Mouse (Mus musculus): ENCODE measurements around the gene Qrfpr. TPM values are rescaled to one million over a fixed set of nuclear protein-coding genes. Genes with fewer than 3 reads are reported as not detected.

Qrfpr gene
- polyA plus RNA-seq, 1 experiment from 2014 or later, result not detected

- Histone ChIP-seq H3K4me3 (ENCODE audit: low read depth, low read length) (no peak overlapping the region), H3K27me3 (ENCODE audit: control insufficient read depth, insufficient read depth, low read depth, low read length) (no peaks in the 10 kb centered on the region), H3K9ac (ENCODE audit: low read depth, low read length) (no peak overlapping the region), H3K4me2 (ENCODE audit: low read depth, low read length) (no peak overlapping the region), H3K36me3 (ENCODE audit: control insufficient read depth, insufficient read depth) (no peaks in the 10 kb centered on the region), H3K4me1 (ENCODE audit: control insufficient read depth, low read depth, low read length) (no peaks in the 10 kb centered on the region), H3K9me3 (replicated peaks; ENCODE audit: control insufficient read depth, low read length) (no peaks in the 10 kb centered on the region), H3K27ac (ENCODE audit: low read length) (no peak overlapping the region)
- ATAC-seq (ENCODE audit: low read depth), result no peak
- 55% methylated on average over 2 of the region's 2 CpGs for WGBS (ENCODE audit: insufficient replicate concordance)
Observed at GRCm38 (mm10) chr3:36210939-36211338, 11.2 kb downstream of the Qrfpr start.

GRCm38 (mm10) chr3:36209776-36210555 lies 12.1 kb downstream of the Qrfpr start:
- H3K27me3 ChIP-seq (ENCODE audit: control insufficient read depth, insufficient read depth, low read depth, low read length), result no peaks in the 10 kb centered on the region
- H3K4me1 ChIP-seq (ENCODE audit: control insufficient read depth, low read depth, low read length), result no peaks in the 10 kb centered on the region
- no peak overlapping the region for H3K27ac ChIP-seq (ENCODE audit: low read length)
- no peak overlapping the region for H3K4me2 ChIP-seq (ENCODE audit: low read depth, low read length)
- no peaks in the 10 kb centered on the region for H3K36me3 ChIP-seq (ENCODE audit: control insufficient read depth, insufficient read depth)
- H3K4me3 ChIP-seq (ENCODE audit: low read depth, low read length), result no peak overlapping the region
- H3K9me3 ChIP-seq (replicated peaks; ENCODE audit: control insufficient read depth, low read length), result no peaks in the 10 kb centered on the region
- ATAC-seq (ENCODE audit: low read depth), result no peak
- no peak overlapping the region for H3K9ac ChIP-seq (ENCODE audit: low read depth, low read length)
- WGBS (ENCODE audit: insufficient replicate concordance), result 49% methylated on average over 11 of the region's 11 CpGs

- Histone ChIP-seq H3K4me3 (ENCODE audit: low read depth, low read length) (no peak overlapping the region), H3K36me3 (ENCODE audit: control insufficient read depth, insufficient read depth) (no peaks in the 10 kb centered on the region), H3K9me3 (replicated peaks; ENCODE audit: control insufficient read depth, low read length) (no peaks in the 10 kb centered on the region), H3K9ac (ENCODE audit: low read depth, low read length) (no peak overlapping the region), H3K27me3 (ENCODE audit: control insufficient read depth, insufficient read depth, low read depth, low read length) (no peaks in the 10 kb centered on the region), H3K4me2 (ENCODE audit: low read depth, low read length) (no peak overlapping the region), H3K27ac (ENCODE audit: low read length) (no peak overlapping the region), H3K4me1 (ENCODE audit: control insufficient read depth, low read depth, low read length) (no peaks in the 10 kb centered on the region)
- WGBS (ENCODE audit: insufficient replicate concordance), result 59% methylated on average over 19 of the region's 19 CpGs
- no peak for ATAC-seq (ENCODE audit: low read depth)
Observed at GRCm38 (mm10) chr3:36207520-36208264, 14.4 kb downstream of the Qrfpr start.

GRCm38 (mm10) chr3:36202932-36203331 lies 19.2 kb downstream of the Qrfpr start:
- H3K4me3 ChIP-seq (ENCODE audit: low read depth, low read length), result no peak overlapping the region
- no peaks in the 10 kb centered on the region for H3K4me1 ChIP-seq (ENCODE audit: control insufficient read depth, low read depth, low read length)
- no peaks in the 10 kb centered on the region for H3K36me3 ChIP-seq (ENCODE audit: control insufficient read depth, insufficient read depth)
- no peaks in the 10 kb centered on the region for H3K27me3 ChIP-seq (ENCODE audit: control insufficient read depth, insufficient read depth, low read depth, low read length)
- no peak for ATAC-seq (ENCODE audit: low read depth)
- no peaks in the 10 kb centered on the region for H3K9me3 ChIP-seq (replicated peaks; ENCODE audit: control insufficient read depth, low read length)
- no peak overlapping the region for H3K4me2 ChIP-seq (ENCODE audit: low read depth, low read length)
- H3K9ac ChIP-seq (ENCODE audit: low read depth, low read length), result no peak overlapping the region
- H3K27ac ChIP-seq (ENCODE audit: low read length), result no peak overlapping the region
- 59% methylated on average over 7 of the region's 7 CpGs for WGBS (ENCODE audit: insufficient replicate concordance)

GRCm38 (mm10) chr3:36201098-36201497 lies 21.0 kb downstream of the Qrfpr start:
- no peaks in the 10 kb centered on the region for H3K36me3 ChIP-seq (ENCODE audit: control insufficient read depth, insufficient read depth)
- H3K27ac ChIP-seq (ENCODE audit: low read length), result no peak overlapping the region
- ATAC-seq (ENCODE audit: low read depth), result no peak
- H3K27me3 ChIP-seq (ENCODE audit: control insufficient read depth, insufficient read depth, low read depth, low read length), result no peaks in the 10 kb centered on the region
- H3K4me3 ChIP-seq (ENCODE audit: low read depth, low read length), result no peak overlapping the region
- H3K9me3 ChIP-seq (replicated peaks; ENCODE audit: control insufficient read depth, low read length), result no peaks in the 10 kb centered on the region
- H3K9ac ChIP-seq (ENCODE audit: low read depth, low read length), result no peak overlapping the region
- H3K4me1 ChIP-seq (ENCODE audit: control insufficient read depth, low read depth, low read length), result no peaks in the 10 kb centered on the region
- WGBS (ENCODE audit: insufficient replicate concordance), result 60% methylated on average over 5 of the region's 5 CpGs
- H3K4me2 ChIP-seq (ENCODE audit: low read depth, low read length), result no peak overlapping the region

GRCm38 (mm10) chr3:36189243-36189642 lies 32.9 kb downstream of the Qrfpr start:
- H3K9me3 ChIP-seq (replicated peaks; ENCODE audit: control insufficient read depth, low read length), result no peaks in the 10 kb centered on the region
- no peak overlapping the region for H3K4me3 ChIP-seq (ENCODE audit: low read depth, low read length)
- H3K27ac ChIP-seq (ENCODE audit: low read length), result no peak overlapping the region
- no peaks in the 10 kb centered on the region for H3K4me1 ChIP-seq (ENCODE audit: control insufficient read depth, low read depth, low read length)
- H3K36me3 ChIP-seq (ENCODE audit: control insufficient read depth, insufficient read depth), result no peaks in the 10 kb centered on the region
- no peak overlapping the region for H3K4me2 ChIP-seq (ENCODE audit: low read depth, low read length)
- H3K9ac ChIP-seq (ENCODE audit: low read depth, low read length), result no peak overlapping the region
- WGBS (ENCODE audit: insufficient replicate concordance), result 73% methylated on average over 8 of the region's 8 CpGs
- ATAC-seq (ENCODE audit: low read depth), result no peak
- no peaks in the 10 kb centered on the region for H3K27me3 ChIP-seq (ENCODE audit: control insufficient read depth, insufficient read depth, low read depth, low read length)

GRCm38 (mm10) chr3:36186510-36186909 lies 35.6 kb downstream of the Qrfpr start:
- WGBS (ENCODE audit: insufficient replicate concordance), result 63% methylated on average over 4 of the region's 4 CpGs
- Histone ChIP-seq H3K9ac (ENCODE audit: low read depth, low read length) (no peak overlapping the region), H3K36me3 (ENCODE audit: control insufficient read depth, insufficient read depth) (no peaks in the 10 kb centered on the region), H3K4me1 (ENCODE audit: control insufficient read depth, low read depth, low read length) (no peaks in the 10 kb centered on the region), H3K4me2 (ENCODE audit: low read depth, low read length) (no peak overlapping the region), H3K9me3 (replicated peaks; ENCODE audit: control insufficient read depth, low read length) (no peaks in the 10 kb centered on the region), H3K27ac (ENCODE audit: low read length) (no peak overlapping the region), H3K27me3 (ENCODE audit: control insufficient read depth, insufficient read depth, low read depth, low read length) (no peaks in the 10 kb centered on the region), H3K4me3 (ENCODE audit: low read depth, low read length) (no peak overlapping the region)
- no peak for ATAC-seq (ENCODE audit: low read depth)

GRCm38 (mm10) chr3:36181519-36181918 lies 40.6 kb downstream of the Qrfpr start:
- no peak overlapping the region for H3K27ac ChIP-seq (ENCODE audit: low read length)
- no peak overlapping the region for H3K9ac ChIP-seq (ENCODE audit: low read depth, low read length)
- no peak overlapping the region for H3K4me3 ChIP-seq (ENCODE audit: low read depth, low read length)
- no peak for ATAC-seq (ENCODE audit: low read depth)
- no peaks in the 10 kb centered on the region for H3K36me3 ChIP-seq (ENCODE audit: control insufficient read depth, insufficient read depth)
- 4% methylated on average over 4 of the region's 4 CpGs for WGBS (ENCODE audit: insufficient replicate concordance)
- H3K4me2 ChIP-seq (ENCODE audit: low read depth, low read length), result no peak overlapping the region
- no peaks in the 10 kb centered on the region for H3K4me1 ChIP-seq (ENCODE audit: control insufficient read depth, low read depth, low read length)
- H3K9me3 ChIP-seq (replicated peaks; ENCODE audit: control insufficient read depth, low read length), result no peaks in the 10 kb centered on the region
- H3K27me3 ChIP-seq (ENCODE audit: control insufficient read depth, insufficient read depth, low read depth, low read length), result no peaks in the 10 kb centered on the region

GRCm38 (mm10) chr3:36173761-36174160 lies 48.4 kb downstream of the Qrfpr start:
- ATAC-seq (ENCODE audit: low read depth), result no peak
- 67% methylated on average over 2 of the region's 2 CpGs for WGBS (ENCODE audit: insufficient replicate concordance)

More at GRCm38 (mm10) chr3:36173761-36174160, 48.4 kb downstream of the Qrfpr start:
- no peaks in the 10 kb centered on the region for H3K27me3 ChIP-seq (ENCODE audit: control insufficient read depth, insufficient read depth, low read depth, low read length)
- H3K4me2 ChIP-seq (ENCODE audit: low read depth, low read length), result no peak overlapping the region
- no peaks in the 10 kb centered on the region for H3K4me1 ChIP-seq (ENCODE audit: control insufficient read depth, low read depth, low read length)
- no peaks in the 10 kb centered on the region for H3K9me3 ChIP-seq (replicated peaks; ENCODE audit: control insufficient read depth, low read length)
- no peak overlapping the region for H3K4me3 ChIP-seq (ENCODE audit: low read depth, low read length)
- H3K27ac ChIP-seq (ENCODE audit: low read length), result no peak overlapping the region
- H3K36me3 ChIP-seq (ENCODE audit: control insufficient read depth, insufficient read depth), result no peaks in the 10 kb centered on the region
- H3K9ac ChIP-seq (ENCODE audit: low read depth, low read length), result no peak overlapping the region

Data from liver, embryonic 16.5 days (tissue).